Mouse (Mus musculus) spleen, adult 12 weeks (tissue): Measurements from ENCODE around the gene Ankrd11.

Experiments
- DNase-seq: peaks from one replicate; pipeline ENCODE4 v3.0.0; 2022; ENCODE audit warnings: low spot score

The Ankrd11 gene

DNA sequence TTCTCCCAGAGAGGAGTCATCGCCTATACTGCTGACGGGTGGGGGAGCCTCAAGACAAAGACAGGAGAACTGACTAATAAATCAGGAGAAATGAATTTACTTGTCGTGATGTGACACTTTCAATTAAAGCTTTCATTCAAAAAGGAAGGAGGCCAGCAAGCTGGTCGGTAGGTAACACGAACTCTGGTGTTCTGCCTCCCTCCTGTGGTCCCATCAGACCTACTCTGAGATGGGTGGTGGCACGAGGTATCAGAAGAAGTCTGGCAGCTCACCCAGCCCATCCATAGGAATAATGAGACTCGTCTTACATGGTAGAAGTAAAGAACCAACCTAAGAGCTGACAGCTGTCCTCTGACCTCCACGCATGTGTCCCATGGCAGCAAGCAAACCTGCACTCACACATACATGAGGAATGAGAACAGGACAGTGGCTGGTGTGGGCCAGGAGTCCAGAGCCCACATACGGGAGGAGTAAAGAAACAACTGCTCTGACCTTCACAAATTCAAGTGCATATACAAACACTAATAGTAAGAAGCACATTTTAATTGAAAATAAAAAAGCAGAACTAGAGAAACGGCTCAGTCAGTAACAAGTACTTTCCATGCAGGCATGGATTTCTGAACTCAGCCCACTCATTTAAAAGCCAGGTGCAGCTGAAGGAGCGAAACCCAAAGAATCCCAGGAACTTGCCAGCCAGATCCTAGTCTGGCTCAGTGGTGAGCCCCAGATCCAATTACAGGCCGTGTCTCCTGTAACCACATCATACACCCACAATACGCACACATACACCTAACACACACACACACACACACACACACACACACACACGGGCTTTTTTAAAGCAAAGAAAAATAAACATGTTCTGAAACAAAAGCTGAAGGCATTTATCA is 37.8 kb downstream of the Ankrd11 start:
- DNase-seq: no peak

DNA sequence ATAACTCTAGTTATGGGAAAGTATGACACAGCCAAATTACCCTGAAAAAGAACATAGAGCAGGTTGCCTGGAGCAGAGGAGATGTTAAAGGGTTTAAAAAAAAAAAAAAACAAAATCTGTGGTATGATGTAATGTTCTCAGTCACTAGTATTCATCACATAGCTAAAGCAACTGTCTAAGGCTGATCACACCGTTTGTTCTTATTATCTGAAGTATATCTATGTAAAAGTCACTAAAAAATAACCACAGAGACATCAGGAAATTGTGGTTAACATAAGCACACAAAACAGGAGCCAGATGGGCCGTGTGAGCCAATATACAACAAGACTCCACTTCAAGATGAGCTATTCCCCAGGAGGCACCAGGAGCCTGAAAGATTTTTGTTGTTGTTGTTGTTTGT is 41.8 kb downstream of the Ankrd11 start:
- no peak for DNase-seq

DNA sequence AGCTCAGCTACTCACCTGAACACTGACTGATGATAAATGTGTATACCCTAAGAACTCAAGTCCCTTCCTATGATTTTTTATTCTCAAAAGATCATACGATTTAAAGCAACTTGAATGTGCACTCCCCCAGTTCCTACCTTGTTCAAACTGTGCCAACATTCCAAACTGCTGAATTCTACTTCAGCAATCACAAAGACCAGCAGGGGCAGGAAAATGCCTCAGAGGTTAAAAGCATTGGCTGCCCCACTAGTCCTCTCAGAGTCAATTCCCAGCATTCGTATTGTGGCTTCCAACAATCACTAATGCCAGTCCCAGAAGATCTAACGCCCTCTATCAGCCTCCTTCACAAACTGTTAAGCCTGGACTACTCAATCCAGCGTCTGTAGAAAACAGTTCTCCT is 44.1 kb downstream of the Ankrd11 start:
- DNase-seq: no peak

DNA sequence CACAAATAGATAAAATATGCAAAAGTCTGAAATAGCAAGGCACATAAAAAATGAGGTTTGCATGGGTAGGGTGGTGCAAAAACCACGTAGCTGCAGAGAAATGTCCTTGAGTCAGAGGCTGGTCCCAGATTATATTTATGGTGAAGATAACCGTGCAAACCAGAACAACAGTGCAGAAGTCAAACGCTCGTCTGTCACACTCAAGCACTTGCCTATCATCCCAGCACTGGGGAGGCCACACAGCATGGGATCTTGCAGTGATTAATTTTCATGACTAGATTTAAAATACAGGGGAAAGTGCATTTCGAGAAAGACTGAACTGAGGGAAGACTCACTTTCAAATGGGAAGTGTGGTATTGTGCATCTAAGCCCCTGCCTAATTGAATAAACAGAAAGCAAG is 48.3 kb downstream of the Ankrd11 start:
- DNase-seq: no peak

DNA sequence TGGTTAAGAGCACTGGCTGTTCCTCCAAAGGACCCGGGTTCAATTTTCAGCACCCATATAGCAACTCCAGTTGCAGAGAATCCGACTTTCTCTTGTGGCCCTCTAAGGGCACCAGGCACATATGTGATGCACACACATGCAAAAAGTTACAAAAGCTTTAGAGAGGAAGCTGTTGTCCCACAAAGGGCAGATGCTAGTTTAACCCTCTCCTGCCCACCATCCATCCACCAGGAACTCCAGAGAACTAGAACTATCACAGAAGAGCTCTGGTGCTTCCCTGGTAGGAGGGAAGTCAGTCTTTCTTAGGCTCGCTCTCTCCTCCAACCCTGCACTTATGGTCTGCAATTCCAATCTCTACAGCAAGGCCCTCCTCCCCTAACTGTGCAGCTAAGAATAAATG is 49.0 kb downstream of the Ankrd11 start:
- DNase-seq: no peak

DNA sequence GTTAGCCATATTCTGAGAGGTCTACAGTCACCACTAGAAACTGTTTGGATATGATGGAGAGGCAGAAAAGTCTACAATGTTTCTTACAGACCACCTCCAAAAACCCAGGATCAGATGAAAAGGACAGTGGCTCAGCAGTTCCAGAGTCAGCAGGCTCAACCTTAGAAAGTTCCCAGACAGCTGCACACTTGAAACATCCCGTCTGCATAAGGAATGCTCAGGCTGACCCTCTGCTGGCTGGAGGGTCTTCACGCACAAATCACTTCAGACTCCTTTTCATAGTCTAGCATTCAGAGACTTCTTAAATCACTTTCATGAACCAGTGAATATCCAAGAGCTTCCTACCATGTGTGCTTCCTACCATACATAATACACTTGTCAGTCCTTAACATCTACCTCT is 49.8 kb downstream of the Ankrd11 start:
- DNase-seq: no peak

DNA sequence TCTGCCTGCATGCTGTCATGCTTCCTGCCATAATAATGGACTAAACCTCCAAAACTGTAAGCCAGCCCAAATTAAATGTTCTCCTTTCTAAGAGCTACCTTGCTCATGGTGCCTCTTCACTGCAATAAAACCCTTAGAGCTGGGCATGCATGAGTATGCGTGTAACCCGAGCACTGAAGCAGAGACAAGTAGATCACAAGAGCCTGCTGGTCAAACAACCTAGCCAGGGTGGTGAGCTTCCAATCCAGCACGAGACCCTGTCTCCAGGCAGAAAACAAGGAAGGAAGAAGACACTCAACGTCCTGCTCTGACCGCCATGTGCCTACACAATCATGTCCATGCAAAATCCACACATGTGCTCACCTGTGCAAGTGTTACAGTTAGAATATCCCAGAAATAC is 50.7 kb downstream of the Ankrd11 start:
- no peak for DNase-seq

DNA sequence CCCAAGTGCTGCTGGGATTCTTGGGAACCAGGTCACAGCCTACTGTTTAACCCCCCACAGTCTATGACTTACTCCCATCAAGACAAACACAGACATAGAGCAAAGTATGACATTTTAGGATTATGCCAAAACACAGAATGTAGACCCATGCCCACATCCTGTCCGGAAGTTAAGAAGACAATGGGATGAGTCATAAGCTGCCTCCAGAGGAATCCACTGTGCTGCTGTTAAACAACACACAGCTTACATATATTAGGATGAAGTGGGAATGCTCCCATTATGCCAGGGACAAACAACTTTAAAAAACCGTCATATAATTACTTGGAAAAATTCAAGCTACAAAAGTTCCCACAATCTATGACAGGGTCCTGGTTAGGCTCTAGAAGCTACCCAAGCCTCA is 52.1 kb downstream of the Ankrd11 start:
- DNase-seq: no peak

DNA sequence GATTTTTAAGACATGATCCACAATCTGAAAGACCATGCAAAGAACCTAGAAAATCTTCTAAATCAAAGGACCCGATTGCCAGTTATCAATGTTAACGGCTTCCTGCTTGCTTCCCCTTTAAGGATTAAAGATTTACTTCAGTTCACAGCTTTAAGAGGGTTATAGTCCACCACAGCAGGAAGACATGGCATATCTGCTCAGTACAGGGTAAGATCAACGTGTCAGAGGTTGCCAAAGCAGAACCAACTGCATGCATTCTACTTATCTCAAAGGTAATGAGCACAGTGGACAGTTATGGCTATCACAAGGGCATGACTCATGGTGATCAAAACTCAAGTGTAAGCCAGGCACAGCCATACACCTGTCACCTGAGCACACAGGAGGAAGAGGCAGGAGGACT is 53.1 kb downstream of the Ankrd11 start:
- DNase-seq: no peak

DNA sequence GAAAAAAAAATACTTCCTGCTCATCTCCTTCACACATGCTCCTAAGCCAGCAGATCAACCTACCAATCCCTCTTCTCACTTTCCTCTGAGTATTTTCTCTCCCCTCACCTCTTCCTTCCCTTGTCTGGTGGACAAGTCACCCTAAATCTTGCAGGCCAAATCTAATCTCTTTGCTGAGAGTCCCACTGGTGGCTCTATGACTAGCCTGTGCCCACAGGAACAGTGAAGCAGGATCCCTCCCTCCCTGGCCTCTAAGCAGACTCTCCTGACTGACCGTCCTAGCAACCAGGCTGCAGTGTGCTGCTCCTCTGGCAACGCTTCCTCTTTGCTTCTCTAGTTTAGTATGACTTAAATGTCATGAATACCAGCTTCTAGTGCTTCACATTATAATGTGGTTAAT is 54.8 kb downstream of the Ankrd11 start:
- DNase-seq: no peak

DNA sequence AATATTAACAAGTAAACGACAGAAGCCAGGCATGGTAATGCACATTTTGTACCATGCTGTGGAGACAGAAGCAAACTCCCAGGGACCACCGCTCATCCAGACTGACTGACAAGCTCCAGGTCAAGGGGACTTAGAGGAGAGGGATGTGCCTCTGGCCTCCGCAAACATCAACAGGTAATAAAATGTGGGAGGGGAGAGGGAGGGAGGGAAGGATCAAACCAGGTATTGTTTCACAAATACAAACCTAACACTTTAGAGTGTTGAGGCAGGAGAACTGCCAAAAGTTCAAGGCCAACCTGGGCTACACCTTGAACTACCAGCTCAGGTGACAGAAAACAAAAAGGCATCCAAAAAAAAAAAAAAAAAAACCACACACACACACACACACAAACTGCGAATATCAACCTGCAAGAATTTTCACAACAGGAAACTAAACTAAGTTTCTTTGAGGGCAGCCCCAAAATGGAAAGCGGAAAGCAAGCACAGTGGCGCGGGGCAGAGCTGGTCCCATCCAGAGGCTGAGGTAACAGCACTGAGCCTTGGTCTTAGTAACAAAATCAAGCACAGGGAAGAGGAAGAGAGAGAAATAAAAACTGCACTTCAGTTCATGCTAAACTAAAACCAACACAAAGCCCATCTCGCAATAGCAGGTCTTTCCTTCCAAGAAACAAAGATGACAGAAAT is 55.4 kb downstream of the Ankrd11 start:
- DNase-seq: no peak

DNA sequence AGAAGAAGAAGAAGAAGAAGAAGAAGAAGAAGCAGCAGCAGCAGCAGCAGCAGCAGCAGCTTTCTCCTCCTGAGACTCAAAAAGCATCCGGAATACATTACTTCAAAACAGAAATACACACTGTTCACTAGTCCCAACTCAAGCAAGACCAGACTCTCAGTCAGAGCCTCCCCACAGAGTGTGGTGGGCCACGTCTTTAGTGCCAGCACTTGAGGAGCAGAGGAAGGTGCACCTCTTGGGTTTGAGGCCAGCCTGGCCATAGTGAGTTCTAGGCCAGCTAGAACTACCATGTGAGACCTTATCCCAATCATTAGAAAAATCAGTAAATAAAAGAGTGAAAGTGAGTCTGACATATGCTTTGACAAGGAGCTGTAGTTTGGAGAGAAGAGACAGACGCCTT is 57.9 kb downstream of the Ankrd11 start:
- no peak for DNase-seq

DNA sequence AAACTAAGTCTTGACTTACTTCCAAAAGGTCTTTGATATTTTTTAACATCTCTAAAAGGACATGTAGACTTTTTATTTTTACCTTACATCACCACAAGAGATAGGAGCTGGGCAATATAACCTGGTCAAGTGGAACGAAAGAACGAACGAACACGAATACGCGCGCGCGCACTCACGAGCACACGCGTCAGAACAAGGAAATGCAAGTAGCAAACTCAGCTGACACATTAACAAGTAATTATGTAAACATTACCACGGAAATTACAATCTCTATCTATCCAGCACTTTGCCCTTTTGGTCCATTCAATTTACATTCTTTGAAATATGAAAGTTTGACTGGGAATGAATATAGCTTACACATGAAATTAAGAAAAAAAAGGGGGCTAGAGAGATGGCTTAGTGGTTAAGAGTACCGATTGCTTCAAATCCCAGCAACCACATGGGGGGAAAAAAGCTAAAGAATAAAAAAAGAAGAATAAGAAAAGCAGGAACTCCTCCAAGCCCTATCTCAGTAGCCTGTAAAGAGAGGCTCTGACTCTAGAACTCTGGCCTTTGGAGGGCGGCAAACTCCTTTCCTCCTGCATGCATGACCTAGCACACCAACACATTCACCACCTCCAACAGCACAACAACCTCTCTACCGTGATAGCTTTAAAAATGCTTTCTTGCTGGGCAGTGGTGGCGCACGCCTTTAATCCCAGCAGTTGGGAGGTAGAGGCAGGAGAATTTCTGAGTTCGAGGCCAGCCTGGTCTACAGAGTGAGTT is 58.7 kb downstream of the Ankrd11 start:
- DNase-seq: no peak

DNA sequence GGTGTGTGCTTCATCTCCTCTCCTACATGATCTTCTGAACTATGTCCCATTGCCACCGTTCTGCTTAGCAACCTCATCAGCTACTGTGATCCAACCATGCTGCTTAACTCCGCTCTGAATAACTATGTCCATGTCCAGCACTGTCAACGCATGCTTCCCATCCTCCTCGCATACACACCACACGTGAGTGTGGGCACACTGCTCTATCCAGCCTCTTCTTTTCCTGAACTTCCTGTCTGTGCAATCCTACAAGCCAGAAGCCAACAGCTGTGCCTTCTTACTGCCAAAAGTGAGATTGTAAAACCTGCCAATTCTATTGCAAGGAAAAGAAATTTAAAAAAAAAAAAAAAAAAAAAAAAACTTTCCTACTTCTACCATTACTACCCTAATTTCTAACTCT is 60.4 kb downstream of the Ankrd11 start:
- no peak for DNase-seq

DNA sequence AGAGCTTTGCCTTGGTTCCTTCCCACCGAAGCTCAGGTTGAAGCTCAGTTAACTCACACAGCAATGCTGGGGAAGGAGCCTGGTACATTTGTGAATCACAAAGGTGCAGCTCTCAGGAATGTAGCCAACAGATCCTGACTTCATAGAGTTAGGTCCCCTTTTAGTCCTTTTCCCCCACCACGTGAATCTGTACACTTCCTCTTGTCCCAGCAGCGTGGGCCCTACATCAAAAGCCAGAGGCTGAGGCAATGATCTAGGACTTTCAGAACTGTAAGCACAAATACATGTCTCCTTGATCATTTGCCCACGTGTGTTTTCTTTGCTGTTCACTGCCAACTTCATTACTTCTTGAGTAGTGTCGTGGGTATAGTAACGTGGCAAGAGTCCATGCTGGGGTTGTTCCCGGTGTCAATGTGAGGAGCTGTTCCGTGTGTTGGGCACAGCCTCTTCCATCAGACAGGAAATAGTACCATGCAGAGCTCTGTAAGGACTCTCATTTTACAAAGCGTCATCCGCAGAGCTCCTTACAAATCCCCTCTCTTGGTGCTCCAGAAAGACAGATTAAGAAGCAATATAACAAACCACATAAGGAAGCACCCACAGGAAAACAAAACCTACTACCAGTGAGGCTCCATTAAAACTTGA is 62.1 kb downstream of the Ankrd11 start:
- DNase-seq: no peak

DNA sequence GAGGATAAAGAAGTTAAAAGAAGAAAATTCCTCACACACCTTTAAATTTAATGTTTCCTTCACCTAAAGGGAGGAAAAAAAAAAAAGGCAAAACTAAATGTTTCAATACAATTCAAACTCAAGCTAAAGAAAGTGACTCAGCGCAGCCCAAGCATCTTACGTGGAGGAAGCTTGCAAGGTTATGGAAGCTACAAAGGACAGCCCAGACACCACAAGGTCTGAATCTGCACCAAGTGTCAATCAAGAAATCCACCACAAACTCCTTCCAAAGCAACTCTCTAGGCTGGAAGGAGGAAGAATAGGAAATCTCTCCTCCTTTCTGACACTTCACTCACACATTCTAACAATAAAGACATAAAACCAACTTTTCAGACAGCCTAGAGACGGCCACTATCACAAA is 62.7 kb downstream of the Ankrd11 start:
- DNase-seq: no peak

DNA sequence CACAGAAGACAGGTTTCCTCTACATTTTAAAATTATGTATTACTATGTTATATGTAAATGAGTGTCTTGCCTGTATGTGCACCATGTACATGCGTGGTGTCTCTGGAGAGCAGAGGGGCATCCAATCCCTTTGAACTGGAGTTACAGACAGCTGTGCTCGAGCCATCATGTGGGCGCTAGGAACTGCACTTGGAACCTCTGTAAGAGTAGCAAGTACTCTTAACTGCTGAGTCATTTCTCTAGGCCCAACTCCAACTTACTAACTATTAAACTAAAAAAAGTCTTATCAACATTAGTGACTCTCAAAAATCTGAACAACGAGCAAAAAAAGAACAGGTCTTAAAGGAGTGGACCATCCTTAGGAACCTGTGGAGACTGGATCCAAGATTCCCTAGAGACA is 66.0 kb downstream of the Ankrd11 start:
- no peak for DNase-seq

DNA sequence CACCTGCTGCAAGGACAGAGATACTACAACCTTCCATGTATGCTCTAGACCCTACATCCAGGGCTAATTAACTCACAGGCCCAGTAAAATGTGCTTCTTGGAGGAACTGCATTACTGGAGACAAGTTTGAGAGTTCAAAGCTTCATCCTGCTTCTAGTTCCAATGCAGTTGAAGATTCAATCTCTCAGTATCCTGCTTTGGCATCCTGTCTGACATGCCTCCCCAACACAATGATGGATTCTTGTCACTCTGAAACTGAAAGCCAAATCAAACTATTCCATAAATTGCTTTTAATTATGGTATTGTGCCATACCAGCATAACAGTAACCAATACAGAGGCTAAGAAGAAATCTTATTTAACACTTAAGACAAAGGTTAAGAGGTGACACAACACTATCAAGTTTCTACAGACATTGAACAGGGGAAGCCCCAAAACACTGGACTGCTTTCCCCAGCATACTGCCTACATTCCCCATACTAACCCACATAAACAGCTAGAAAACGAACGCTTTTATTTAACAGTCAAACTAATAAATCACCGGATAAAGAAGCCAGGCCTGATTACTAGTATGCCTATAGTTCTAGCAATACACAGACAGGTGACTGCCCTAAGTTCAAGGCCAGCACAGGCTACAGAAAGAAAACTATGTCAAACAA is 72.0 kb downstream of the Ankrd11 start:
- no peak for DNase-seq

DNA sequence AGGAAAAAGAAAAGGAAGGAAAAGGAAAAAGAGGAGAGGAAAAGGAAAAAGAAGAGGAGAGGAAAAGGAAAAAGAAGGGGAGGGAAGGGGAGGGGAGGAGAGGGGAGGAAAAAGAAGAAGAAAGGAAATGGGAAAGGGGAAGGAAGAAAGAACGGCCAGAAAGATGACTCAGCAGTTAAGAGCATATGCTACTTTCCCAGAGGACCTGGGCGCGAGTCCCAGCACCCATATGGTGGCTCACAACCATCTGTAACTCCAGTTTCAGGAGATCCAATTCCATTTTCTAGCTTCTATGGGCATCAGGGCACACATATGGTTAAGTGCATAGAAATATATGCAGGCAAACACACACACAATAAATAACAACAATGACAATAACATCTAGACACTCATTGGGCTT is 73.9 kb downstream of the Ankrd11 start:
- DNase-seq: no peak

DNA sequence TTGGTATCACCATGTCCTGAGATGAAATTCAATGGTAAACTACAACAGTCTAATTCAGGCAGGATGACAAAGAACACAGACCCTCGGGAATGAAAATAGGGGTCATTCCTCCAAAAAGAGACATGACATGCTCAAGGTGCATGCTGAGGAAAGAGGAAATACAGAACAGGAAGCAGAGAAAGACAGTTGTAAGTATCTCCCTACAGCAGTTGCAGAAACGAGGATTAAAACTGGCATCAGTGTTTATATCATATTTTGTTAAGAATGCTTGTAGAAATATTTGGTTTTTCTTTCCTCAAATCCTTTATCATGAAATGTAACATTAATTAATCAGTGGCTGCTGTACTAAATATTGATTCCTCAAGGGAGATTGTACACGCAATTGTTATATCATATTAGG is 75.4 kb downstream of the Ankrd11 start:
- DNase-seq: no peak

DNA sequence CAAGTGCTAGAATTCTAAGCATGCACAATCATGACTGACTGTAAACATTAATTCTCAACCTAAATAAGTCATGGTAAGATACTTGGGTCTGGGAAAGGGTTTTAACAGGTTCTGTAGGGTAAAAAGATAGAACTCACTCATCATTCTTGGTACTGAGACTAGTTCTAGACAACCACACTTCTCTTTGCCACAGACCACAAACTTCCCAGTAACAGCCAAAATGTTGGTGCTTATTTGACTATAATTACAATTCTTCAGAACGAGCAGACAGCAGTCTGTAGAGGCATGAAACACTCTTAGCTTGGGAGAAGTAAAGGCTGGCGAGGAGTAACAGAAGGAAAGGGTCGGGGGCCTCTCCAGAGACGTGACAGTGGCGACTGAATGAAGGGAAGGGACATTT is 80.0 kb downstream of the Ankrd11 start:
- no peak for DNase-seq

DNA sequence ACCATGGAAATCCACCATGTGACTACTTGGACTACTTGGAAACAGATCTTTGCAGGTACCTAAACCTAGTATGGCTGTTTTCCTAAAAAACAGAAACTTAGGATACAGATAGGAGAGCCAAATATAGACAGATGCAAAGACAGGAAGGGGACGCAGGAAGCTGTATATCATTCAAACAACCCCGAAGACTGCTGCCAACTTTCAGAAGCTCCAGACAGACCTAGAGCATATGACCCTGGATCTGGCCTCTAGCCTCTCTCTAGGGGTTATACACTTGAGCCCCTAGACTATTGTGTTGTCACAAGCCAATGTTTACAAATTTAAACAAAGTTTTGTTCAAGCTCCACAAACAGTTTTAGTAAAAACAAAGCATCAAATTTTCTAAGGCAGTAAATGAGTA is 80.6 kb downstream of the Ankrd11 start:
- DNase-seq: no peak
